Mouse (Mus musculus) embryo, embryonic 9.5 days (tissue): Measurements from ENCODE around the gene B4galnt3.

ENCODE experiments used
- DNase-seq: peaks from one replicate; pipeline ENCODE4 v3.0.0-alpha.2; 2017; ENCODE audit errors: extremely low spot score

The B4galnt3 gene

DNA sequence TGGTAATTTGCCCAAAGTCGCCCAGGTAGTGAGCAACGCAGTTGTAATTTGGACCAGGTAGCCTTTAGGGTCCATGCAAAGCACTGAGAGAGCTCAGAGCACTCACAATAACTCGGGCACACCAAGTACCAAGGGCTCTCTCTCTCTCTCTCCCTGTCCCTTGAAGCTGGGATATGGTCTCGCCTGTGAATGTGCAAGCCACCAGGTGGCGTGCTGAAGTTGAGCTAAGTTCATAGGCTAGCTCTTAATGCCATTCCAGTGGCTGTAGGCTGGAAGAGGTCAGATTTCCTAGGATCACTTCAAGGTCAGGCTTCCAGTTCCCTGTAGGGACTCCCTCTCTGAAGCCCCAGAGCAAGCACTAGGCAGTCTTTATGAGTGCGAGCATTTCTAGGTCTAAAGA, 71.7 kb downstream of the B4galnt3 start:
- peak; percentile 40 for DNase-seq

DNA sequence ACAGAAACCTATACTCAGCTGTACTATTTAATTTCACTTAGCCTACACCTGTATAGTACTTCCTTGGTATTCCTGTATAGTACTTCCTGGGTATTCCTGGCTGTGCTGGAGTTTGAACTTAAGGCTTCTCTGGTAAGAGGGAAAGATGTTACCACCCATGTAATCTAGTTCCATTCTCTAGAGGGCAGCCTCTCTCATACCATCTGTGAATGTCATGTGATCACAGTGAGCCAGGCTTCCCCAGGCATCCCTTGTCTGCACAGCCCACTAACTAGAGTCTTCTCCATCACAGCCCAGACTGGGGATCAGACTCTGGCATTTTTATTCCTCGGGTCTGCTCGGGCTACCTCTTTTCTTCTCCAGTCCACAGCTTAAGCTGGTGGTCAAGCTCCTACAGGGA, 75.1 kb downstream of the B4galnt3 start:
- DNase-seq = no peak

DNA sequence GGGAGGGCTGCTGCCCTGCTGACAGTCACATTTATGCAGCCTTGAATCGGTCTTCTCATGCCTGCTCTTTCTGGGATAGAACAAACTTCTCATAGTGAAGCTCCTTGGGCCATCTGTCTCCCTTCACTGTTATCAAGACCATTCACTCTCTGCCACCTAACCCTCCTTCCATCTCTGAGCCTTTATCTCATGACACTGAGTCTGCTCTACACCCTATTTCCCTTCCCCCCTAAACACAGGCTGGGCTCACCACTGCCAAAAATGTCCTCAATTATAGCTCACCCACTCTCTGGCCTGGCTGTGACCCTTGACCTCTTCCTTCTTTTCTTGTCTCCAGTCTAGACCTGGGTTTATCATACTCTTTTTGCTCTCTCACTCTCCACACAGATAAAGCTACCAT, 77.7 kb downstream of the B4galnt3 start:
- no peak for DNase-seq

DNA sequence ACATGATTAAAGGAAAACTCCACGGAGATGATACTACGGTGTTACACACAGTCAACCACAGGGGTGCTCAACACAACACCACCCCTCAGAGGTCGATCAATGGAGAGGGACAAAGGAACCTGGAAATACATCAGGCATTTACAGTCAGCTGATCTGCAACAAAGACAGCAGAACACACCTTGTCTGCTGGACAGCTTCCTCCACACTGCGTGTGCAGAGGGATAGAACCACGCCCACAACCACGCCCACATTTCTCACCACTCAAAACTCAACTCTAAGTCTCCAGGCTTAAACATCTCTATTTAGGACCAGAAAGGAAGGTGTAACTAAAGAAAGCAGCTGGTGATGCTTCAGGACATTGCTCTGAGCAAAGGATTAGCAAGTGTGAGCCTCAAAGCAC, 82.8 kb downstream of the B4galnt3 start:
- no peak for DNase-seq

DNA sequence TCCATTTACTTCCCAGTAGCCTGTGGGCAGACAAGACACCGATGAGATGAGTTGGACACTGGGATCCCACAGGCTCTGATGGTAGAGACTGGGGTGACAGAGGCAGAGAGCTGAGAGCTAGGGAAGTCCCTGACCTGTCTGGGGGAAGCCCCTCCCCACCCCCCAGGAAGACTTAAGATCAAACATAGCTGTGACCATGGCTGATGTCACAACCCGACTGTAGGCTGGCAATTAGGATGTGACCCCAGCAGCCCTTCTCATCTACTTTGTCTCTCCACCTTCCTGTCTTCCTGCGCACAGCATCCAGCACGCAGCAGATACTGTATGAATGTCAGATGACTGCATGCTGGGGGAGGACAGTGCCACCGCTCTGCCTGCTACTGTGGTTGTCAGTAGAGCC, 87.8 kb downstream of the B4galnt3 start:
- no peak for DNase-seq

- no peak for DNase-seq
Observed at GRCm38 (mm10) chr6:120202406-120202805, 92.0 kb downstream of the B4galnt3 start.

DNA sequence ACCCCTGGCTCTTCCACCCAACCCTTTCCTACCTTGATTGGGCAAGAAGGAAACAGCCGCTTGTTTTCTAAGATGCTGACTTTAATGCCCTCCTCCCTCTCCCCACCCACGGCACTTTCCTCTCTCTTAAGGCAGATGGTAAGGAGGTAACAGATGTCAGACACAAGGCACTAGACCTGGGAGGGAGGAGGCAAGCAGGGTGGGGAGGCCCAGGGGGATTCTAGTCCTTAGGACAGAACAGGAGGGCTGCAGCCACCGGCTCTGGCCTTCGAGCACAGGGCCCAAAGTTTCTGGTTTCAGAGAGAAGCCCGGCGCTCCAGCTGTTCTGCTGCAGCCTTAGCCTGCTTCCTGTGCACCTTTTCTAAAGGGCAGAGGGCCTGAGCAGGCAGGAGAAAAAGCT, 92.4 kb downstream of the B4galnt3 start:
- DNase-seq = no peak

GRCm38 (mm10) chr6:120199638-120200394, 94.5 kb downstream of the B4galnt3 start:
- peak; percentile 44 for DNase-seq

DNA sequence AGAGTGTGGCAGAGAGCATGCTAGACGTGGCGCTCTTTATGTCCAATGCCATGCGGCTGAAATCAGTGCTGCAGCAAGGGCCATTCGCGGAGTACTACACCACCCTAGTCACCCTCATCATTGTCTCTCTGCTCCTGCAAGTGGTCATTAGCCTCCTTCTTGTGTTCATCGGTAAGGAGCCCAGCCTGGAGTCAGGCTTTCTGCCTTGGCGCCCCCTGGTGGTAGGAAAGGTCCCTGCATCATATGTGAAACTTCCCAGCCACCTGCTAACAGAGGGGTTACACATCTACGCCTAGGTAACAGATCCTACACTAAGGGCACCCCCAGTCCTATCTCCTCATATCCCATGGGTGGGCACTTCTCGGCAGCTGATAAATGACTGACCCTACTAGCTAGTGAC, 96.4 kb downstream of the B4galnt3 start:
- peak; percentile 79 for DNase-seq

DNA sequence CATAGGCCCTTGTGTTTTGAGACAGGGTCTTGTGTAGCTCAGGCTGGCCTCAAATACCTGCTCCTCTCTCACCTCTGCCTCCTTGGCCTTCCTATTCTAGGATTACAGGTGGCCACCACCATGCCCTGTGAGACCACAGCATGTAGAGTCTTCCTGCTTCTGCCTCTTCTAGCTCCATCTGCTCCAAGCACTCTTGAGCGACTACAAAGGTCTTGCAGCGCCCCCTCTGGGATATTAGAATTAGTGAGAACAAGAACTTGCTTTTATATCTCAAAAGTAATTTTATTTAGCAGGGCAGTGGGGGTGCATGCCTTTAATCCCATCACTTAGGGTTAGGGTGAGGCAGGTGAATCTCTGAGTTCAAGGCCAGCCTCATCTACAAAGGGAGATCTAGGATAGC, 97.5 kb downstream of the B4galnt3 start:
- peak; percentile 40 for DNase-seq

GRCm38 (mm10) chr6:120194963-120195362, 99.4 kb downstream of the B4galnt3 start:
- DNase-seq = no peak

DNA sequence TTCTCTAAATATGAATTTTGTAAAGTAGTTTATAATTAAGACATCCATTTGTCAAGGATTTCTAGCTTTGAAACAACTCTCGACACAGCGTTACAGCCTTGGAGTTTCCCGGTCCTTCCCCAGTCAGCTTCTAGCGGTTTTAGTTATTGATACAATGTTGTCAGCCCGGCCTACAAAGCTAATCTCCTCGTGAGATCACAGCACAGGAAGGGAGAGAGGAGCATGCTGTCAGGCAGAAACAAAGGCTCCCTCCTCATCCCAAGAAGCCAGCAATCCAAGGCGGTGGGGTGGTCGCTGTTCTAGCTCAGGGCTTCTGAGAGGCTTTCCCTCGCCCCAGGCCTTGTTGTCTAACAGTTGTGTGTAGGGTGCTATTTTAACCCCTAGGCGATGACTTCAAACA, 100.1 kb downstream of the B4galnt3 start:
- DNase-seq = no peak

- DNase-seq = no peak
Observed at GRCm38 (mm10) chr6:120193793-120194192, 100.6 kb downstream of the B4galnt3 start.

DNA sequence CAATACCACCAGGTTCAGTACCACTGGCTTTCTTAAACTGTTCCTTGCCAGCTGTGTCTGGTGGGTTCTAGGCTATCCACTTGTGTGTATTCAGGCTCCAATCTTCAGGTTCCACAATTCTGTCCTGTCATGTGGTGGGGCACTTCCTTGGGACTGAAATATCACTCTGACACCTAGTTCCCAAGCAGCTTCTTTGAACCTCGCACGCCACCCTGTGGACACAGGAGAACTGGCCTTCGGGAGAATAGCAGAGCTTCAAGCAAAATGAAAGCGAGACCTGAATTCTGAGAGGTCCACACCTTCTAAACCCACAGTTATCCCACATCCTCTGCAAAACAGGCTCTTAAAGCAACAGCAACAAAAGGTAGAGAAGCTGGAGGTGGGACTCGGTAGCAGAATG, 101.2 kb downstream of the B4galnt3 start:
- peak; percentile 75 for DNase-seq

DNA sequence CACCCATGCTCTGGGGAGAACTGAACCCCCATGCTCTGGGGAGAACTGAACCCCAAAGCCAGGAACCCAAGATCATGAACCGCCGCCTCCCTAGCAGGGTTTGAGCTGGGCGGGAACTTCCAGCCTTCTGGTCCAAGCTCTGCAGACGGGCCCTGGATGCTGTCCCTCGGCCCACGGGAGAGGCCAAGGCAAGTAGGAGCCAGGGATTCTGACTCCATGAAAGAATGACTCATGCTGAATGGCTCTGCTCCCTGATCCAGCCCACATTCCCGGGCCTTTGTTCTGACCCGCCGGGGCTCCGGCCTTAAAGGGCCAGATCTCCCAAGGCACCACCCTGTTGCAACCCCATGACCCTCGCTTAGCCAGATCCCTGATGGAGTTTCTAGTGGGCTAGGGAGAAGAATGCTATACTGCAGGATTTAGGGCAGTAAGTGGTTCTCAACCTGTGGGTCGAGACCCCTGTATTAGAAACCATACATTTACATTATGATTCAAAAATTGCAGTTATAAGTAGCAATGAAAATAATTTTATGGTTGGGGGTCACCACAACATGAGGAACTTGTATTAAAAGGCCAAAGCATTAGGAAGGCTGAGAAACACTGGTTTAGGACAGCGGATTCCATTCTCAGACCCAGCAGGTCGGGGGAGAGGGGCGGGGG, 102.0 kb downstream of the B4galnt3 start:
- DNase-seq = peak; percentile 60

GRCm38 (mm10) chr6:120191396-120192170, 102.8 kb downstream of the B4galnt3 start:
- DNase-seq = no peak

DNA sequence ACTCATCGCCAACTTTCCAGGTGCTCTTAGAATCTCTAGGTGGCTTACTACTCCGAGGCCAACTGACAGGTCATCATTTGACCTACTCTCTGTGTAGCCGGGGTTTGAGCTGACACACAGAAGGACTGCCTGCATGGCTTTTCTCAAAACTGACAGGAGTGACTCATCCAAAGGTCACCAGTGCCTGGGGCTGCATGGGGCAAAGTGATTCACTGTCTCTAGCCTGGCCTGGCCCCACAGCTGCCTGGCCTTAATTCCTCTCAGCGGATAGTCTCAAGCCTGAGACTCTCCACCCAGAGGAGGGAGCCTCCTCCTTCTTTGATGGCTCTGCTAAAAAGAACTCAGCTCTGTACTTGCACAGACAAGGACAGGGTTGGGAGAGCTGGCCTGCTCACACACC, 103.4 kb downstream of the B4galnt3 start:
- peak; percentile 33 for DNase-seq

DNA sequence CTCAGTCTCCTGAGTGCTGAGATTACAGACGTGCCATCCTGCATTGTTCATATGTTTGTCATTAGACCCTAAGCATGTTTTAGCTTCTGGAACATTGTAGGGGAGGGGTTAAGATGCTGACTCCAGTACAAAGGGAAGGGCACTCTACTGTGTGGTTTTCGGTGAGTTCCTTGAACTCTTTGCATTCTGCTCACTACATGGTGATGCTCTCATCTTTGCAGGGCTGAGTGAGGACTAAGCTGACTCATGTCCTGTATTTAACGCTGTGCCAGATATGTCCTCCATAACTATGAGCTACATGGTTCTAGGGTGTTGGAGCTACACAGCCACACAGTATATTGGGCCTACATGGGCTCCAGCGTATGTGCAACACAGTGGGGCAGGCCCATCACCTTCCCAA, 104.0 kb downstream of the B4galnt3 start:
- no peak for DNase-seq

DNA sequence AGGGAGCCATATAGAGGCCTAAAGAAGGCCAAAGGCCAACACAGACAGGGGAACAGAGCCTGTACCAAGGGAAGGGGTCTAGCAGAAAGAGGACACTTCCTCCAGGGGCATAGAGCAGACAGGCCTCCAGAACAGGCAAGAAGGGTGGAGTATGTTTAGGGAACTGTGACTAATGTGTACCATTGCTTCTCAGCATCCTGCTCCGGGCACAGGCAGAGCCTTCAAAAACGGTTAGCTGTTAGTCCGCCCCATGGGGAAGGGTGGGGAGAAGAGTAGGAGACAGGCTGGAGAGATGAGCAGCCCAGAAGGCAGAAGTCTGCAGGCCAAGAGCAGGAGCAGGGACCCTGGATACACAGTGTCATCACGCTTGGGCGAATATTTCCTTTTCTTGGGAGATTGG, 105.1 kb downstream of the B4galnt3 start:
- DNase-seq = no peak

GRCm38 (mm10) chr6:120188376-120189235, 105.8 kb downstream of the B4galnt3 start:
- DNase-seq = peak; percentile 52

DNA sequence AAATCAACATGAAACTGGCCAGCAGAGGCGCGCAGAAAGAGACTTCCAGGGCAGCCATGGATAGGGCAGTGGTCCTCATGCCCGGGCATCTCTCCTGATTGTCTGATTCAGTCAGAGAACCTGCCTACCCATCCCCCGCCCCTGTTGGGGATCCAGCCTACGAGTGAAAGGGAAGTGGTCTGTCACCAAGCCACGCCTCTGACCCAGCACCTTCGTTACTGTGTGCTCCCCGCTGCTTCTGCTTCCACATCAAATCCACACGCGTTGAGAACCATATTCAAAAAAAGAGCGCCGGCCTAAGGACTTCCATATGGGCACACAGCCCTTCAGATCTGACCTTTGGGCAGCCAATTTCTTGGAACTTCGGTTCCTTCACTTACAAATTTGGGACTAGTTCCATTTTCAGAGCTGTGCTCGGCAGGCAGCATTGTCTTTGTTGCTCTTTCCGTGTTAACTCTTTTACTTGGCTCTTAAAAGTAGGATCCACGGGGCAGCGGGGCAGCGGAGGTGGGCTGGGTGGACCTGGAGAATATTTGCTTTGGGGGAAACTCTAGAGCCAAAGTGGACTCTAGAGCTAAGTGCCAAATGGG, 106.7 kb downstream of the B4galnt3 start:
- peak; percentile 39 for DNase-seq
